Mouse (Mus musculus): ENCODE measurements around the gene Gclm.
A peak's percentile ranks its signal among the peaks of the same experiment; 100 is the strongest.
"Not testable (repeated sequence)": the region's sequence is repeated elsewhere in the genome, so short reads cannot be mapped to it uniquely, and the experiment has no call there.

The Gclm gene

DNA sequence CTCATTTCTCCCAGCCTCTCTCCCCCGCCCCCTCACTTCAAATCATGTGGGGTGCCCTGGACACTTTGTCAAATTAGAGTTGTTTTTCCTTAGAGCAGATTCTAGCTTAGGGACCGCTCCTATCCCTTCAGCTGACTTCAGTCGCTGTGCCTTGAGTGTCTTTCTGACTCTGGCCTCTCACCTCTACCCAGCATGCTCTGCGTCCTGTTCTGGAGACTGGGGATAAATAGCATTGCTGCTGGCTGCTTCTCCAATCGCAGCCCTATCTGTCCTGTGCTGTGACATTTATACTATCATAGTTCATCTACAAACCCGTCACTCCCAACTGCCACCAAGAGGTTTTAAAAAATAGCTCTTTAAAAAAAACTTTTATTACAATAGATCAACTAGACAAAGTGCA is 2.5 kb upstream of the Gclm start:
- no peak for DNase-seq (ENCODE audit: low read depth, low spot score)

DNA sequence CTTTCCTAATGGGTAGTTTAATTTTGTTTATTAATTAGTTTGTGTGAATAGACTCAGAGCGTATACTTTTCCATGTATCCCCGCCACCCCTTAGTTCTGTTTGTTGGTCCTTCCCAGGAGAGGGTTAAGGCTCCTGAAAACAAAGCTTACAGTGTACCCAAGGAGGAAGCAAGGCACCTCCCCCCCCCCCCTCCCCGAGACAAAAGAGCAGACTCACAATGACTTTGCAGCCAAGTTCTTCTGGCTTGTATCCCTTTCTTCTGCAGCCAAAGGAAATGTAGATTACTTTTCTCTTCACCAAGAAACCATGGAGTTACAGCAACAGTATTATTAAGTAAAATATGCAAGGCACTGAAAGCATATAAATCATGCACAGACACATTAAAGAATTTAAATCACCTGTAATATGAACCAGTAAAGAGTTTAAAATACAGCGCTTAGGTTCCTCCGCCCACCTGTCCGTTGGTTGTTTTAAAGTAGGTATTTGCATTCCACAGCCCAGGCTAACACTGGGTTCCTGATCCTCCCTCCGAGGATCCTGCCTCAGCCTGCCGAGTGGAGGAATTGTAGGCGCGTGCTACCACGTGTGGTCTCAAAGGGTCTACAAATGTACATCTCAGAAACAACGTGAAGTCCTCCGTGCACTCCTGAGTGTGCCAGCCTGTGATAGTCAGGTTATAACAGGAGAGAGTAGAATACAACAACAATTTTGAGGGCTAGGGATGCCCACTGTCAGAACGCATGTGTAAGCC is 1.8 kb upstream of the Gclm start:
- DNase-seq (ENCODE audit: low read depth, low spot score) = no peak

DNA sequence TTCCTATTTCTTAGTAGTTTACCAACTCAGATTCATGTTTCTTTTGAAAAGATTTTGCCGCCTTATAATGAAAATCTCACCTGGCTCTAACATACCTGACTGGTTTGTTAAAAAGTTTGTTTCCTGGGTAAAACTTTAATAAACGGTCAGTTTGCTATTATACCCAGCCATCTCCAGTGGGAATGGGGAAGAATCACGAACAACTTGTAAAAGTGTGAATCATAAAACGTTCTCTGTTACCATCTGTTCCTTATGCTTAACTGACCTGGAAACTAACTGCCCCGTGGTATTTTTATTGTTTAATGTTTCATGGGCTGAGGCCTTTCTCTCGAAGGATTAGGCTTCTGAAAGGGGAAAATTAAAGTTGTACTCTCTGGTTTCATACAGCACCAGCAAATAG is 598 bp upstream of the Gclm start:
- DNase-seq (ENCODE audit: low read depth, low spot score) = no peak

- no peak for DNase-seq (ENCODE audit: low read depth, low spot score)
Observed at GRCm38 (mm10) chr3:122245878-122246332, 548 bp downstream of the Gclm start.

DNA sequence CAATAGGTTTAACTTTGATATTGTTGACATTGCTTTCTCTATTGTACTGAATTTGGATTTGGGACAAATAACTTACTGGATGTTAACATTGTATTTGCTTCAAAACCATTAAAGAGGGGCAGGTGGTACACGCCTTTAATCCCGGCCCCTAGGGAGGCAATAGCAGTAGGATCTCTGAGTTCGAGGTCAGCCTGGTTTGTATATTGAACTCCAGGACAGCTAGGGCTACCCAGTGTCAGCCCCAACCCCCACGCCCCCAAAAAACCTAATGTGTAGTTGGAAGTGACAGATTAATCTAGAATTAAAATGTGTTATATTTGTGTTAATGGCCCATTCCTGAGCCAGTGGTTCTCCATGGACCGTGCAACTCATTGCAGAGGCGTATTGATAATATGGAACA is 1.0 kb downstream of the Gclm start:
- no peak for DNase-seq (ENCODE audit: low read depth, low spot score)

DNA sequence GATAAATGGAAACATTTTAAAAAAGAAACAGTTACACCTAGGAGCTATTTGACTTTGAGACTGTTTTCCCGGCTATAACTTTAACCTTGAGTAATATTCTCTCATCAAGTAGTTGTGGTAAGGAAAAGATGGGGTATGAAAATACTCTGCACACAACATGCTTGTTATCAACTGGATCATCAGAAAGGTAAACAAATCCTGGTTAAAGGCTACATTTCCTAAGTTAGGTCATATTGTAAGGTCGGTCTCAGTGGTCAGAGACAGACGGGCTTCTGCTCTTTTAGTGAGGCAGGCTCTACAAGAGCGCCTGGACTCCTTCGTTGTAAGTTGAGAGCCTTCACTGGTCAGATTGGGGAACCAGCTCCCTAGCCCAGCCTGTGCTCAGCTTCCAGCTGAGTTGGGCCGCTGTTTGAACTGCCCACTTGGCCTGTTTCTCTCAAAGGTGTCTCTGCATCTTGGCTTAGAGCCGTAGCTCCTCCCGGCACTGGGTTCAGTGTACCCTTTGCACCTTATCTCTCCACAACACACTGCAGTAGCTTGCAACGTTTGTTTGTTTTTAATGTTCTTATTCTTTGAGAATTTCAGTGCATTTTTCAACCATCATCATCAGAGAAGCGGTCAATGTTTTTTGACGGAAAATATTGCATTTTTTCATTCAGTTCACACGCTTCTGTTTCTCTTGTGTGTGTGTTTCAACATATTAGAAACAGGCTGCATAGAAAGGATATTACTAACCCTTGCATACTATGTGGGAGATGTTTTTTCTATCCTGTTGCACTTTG is 1.8 kb downstream of the Gclm start:
- no peak for DNase-seq (ENCODE audit: low read depth, low spot score)

GRCm38 (mm10) chr3:122247768-122248100 is 2.4 kb downstream of the Gclm start:
- DNase-seq (ENCODE audit: low read depth, low spot score) = no peak

DNA sequence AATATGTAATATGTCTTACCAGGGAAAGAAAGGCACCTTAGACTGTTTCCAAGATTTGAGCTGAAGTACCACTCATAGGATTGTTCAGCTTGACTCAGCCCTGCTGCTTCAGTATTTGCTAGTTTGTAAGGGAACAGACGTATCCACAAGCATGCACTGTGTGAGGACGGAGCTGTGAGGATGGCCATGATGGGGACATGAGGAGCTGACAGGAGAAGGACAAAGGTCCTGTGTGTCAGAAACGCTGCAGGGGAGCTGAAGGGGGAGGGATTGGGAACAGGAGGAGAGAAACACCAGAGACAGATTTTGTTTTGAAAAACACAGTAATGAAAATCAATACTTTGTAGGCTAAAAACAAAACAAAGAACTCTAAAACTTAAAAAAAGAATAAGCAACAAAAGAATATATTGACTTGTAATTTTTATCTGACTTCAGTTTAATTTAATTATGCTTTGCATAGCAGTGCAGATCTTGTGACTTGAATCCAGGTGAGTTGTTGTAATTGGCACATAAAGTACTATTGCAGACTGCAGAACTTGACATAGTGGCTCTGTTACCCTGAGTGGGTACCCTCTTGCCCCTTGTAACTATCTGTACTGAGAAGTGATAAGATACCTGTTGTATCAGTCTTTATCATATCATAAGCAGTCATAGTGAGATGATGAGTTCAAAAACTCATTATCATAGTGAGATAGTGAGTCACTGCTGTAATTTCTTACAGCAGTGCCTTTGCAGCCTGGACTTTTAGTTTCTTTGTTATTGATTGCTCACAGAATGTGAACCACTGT is 7.3 kb downstream of the Gclm start:
- DNase-seq (ENCODE audit: low read depth, low spot score) = no peak

GRCm38 (mm10) chr3:122254050-122254449 is 8.7 kb downstream of the Gclm start:
- DNase-seq (ENCODE audit: low read depth, low spot score) = not testable (repeated sequence)

GRCm38 (mm10) chr3:122269986-122270385 is 24.6 kb downstream of the Gclm start:
- DNase-seq (ENCODE audit: low read depth, low spot score) = no peak

GRCm38 (mm10) chr3:122272565-122272964 is 27.2 kb downstream of the Gclm start:
- DNase-seq (ENCODE audit: low read depth, low spot score) = not testable (repeated sequence)

GRCm38 (mm10) chr3:122273407-122274240 is 28.3 kb downstream of the Gclm start:
- DNase-seq (ENCODE audit: low read depth, low spot score) = no peak

DNA sequence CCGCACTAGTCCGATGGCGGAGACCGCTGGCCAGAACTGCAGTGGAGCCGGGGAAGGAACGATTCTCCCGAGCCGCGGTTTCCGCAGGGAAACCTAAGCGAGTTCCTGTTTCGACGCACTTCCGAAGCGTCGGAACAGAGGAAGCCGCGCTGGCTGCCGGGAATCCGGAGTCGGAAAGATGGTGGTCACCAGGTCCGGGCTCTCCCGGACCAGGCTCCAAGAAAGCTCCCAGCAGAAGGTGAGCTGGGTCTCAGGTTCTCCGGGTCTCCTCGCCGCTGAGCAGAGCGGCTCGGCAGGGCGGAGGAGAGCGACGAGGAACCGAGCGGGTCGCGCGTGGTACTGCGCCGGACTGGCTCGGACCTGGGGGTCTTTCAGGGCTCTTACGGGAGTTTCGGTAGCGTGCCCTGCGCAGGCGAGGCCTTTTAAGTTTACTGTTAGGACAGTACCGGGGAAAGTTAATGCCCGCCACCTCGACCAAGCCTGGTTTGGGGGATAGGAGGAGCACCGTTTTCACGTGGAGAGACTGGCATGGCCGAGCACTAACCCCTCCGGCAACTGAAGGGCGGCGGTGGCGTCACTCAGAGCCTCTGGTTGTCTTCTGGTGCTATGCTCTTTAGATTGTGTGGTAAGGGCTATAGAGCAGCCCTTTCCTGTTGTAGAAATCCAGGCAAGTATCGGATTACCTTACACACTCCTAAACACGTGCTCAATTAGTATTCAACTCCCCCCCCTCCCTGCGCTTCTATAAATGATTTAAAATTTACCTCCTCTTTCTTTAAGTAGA is 29.1 kb downstream of the Gclm start, which contains the start of gene Dnttip2:
Gene Dnttip2, plus strand, starts transcription at position 148 of the 784 bp plus-strand sequence.
- peak; percentile 97 for DNase-seq (ENCODE audit: low read depth, low spot score)

GRCm38 (mm10) chr3:122275111-122275510 is 29.8 kb downstream of the Gclm start:
- no peak for DNase-seq (ENCODE audit: low read depth, low spot score)

- DNase-seq (ENCODE audit: low read depth, low spot score) = no peak
Observed at GRCm38 (mm10) chr3:122287195-122287594, 41.8 kb downstream of the Gclm start.

GRCm38 (mm10) chr3:122288613-122289195 is 43.3 kb downstream of the Gclm start:
- DNase-seq (ENCODE audit: low read depth, low spot score) = no peak

GRCm38 (mm10) chr3:122289344-122289743 is 44.0 kb downstream of the Gclm start:
- DNase-seq (ENCODE audit: low read depth, low spot score) = not testable (repeated sequence)

DNA sequence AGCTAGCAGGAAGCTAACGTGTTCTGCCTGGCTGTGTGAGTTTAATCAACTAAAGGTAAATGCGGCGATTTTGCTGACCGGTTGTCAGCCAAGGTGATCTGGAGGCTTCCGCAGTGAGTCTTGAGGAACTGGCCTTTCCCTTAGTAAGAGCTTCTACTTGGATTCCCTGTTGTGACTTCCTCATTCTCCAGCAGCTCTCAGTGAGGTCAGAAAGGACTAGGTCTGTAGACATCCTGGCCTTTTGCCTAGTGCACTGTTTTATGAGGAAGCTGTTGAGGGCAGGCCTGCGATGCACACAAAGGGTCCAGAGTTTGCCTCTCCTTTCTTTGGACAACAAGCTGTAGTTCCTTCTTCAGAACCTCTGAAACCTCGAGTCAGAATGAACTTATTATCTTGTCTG is 45.3 kb downstream of the Gclm start:
- peak; percentile 61 for DNase-seq (ENCODE audit: low read depth, low spot score)

- DNase-seq (ENCODE audit: low read depth, low spot score) = no peak
Observed at GRCm38 (mm10) chr3:122291828-122292227, 46.5 kb downstream of the Gclm start.

All from telencephalon, adult 2 months (tissue).